Mouse (Mus musculus) kidney, postnatal 36 days (tissue): ENCODE measurements around the gene Lgals7.
A peak's percentile ranks its signal among the peaks of the same experiment; 100 is the strongest.

ENCODE experiments used
- DNase-seq, 2 experiments: peaks; one replicate each; pipeline ENCODE4 v3.0.0; 2021 to 2022; ENCODE audit warnings: mixed read lengths in 2 of 2

Lgals7 gene

DNA sequence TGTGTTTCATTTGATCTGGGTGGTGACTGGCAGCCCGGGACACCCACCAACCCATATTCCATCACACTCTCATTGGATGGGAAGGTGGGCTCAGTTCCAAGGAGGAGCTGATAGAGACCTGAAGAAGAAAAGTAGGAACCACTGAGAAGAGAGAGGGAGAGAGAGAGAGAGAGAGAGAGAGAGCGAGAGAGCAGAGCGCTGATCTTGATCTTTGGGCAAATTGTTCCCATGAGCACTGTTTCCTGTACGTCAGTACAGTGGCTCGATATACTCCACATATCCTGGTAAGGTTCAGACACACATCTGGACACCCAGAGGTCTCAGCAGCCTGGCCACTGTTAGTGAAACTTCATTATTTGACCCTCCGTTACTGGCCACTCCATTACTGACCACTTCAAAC, at the start of gene Lgals7:
Lgals7 (plus strand) TSS at position 314 of the 400 bp plus-strand sequence.
- DNase-seq = no peak

DNA sequence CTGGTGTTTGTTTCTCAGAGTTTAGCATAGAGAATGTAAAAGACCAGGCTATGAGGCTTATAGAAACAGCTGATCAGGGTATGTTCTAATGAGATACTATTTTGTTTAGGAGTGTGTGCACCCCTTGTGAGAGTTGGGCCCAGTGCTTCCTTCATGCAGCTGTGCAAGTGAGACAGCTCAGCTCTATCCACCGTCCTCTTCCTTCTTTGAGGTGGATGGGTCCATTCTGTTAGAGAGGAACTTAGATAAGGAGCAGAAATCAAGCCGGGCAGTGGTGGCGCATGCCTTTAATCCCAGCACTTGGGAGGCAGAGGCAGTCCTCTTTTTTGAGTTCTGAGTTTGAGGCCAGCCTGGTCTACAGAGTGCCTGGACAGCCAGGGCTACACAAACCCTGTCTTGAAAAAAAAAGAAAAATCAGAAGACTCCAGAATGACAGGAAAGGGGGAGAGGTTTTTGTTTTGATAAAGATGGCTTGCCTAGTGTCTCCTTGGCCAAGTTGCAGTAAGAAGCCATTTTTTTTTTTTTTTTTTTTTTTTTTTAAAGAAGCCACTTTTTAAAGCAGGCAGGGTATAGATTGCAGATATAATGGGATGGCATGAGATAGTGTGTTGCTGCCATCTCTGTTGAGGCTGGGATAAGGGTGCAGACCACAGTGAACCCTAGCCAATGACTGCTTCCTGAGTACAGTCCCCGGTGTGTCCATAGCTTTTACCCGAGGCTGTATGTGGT, 49.2 kb upstream of the Lgals7 start:
- DNase-seq = no peak

- no peak for DNase-seq
These were observed 48.4 kb upstream of the Lgals7 start for GRCm38 (mm10) chr7:28815230-28815629.

DNA sequence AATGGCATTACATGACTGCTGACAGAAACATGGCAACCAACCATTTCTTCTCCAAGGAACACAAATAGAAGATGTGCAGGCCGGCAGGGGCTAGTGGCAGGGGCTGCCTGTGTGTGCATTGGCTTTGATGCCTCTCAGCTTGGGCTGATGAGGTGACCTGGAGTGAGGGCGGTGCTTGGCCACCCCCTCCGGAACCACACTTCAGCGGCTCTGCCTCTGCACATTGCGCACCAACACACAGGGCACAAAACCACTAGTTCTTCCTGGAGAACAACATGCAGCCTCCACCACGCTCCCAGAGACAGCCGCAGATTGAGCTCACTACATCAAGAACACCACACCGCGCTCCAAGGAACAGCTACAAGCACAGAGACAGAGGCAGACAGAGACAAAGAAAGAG, 47.5 kb upstream of the Lgals7 start:
- peak in 1 of 2 experiments; percentile 48 for DNase-seq

DNA sequence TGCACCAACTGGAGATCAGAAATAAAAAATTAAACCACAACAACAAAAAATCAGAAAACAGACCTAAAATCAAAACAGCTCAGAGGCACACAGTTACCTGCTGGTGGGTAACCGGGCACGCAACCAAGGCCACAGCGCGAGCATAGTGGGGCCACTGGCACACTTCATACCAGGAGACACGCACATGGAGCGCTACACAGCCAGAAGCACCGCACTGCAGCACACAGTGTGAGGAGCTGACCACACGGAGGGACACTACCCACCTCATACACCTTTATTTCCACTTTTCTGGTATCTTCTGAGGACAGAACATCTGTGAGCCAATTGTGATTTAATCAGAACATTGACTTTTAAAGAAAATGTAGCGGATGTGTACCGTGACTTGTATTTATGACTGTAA, 46.7 kb upstream of the Lgals7 start:
- no peak for DNase-seq

- DNase-seq = no peak
These were observed 46.1 kb upstream of the Lgals7 start for GRCm38 (mm10) chr7:28817524-28817923.

DNA sequence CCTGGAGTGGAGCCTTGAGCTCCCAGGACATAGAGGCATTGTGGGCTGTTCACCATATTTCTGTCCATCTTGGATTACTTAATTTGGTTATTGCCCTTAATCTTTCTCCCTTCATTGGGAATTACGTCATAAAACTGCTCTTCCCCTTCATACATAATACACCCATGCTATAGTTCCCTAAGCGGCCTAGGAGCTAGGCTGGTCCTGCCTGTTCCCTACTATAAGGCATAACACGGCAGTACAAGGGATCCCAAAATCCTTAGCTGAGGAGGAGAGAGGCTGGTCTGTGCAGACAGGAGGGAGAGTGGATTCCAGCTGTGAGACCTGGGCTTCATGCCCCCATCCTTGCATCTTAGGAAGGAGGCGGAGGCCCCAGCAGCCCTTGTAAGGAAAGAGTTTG, 45.7 kb upstream of the Lgals7 start:
- no peak for DNase-seq

DNA sequence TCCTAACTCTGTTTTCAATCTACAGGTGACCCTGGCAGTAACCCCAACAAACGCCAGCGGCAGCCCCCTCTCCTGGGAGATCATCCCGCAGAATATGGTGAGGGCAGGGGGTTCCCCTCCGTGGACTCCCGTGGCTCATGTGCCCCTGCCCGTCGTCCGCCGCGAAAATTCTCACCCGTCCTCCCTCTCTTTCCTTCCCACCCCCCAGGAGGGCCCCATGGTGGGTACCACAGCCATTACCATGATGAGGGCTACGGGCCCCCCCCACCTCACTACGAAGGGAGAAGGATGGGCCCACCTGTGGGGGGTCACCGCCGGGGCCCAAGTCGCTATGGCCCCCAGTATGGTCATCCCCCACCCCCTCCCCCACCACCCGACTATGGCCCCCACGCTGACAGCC, 45.2 kb upstream of the Lgals7 start:
- DNase-seq = no peak

DNA sequence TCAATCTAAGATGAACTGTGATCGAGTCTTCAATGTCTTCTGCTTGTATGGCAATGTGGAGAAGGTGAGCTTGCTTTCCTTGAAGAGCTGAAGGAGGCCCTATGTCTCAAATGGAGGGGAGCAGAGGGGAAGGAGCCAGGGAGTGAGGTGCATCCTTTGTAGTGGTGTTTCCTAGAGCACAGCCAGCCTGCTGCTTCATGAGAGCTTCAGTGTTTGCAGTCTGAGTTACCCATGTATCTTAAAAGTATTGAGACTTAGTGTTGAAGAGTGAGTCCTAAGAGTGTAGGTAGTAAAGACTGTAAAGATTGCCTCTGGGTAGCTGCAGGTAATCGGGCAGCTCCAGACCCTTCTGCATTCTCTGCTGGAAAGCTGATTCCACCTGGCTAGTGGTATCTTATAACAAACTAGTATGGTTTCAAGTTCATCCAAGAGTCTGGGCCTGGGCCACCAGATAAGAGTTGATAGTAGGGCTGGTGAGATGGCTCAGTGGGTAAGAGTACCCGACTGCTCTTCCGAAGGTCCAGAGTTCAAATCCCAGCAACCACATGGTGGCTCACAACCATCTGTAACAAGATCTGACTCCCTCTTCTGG, 44.7 kb upstream of the Lgals7 start:
- DNase-seq = no peak

- no peak for DNase-seq
These were observed 44.1 kb upstream of the Lgals7 start for GRCm38 (mm10) chr7:28819571-28819970.

GRCm38 (mm10) chr7:28820358-28821260, 43.0 kb upstream of the Lgals7 start:
- DNase-seq = peak; percentile 77 to 78

DNA sequence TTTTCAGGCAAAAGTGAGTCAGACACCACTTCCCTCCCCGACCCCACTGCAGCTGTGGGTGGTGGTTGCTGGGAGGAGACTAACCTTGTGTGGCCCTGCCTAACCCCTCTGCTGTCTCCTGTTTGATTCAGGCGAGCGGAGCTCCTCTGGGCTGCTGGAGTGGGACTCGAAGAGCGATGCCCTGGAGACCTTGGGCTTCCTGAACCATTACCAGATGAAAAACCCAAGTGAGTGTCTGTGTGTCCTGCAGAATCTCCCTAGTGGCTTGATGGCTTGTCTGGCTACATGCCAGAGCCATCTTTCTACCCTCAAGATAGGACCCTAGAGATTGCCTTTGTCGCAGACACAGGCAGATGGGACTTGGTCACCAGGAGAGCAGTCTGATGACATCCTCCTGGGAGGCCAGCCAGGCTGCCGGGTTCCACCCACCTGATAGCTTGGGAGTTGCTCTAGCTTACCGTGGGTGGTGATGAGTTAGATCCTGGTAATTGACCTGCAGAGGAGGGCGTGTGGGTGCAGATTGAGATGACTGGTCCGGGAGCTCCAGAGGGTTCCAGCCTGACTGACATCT, 42.3 kb upstream of the Lgals7 start:
- DNase-seq = peak; percentile 65 to 72

- DNase-seq = no peak
These were observed 41.1 kb upstream of the Lgals7 start for GRCm38 (mm10) chr7:28822556-28822955.

GRCm38 (mm10) chr7:28822993-28823903, 40.4 kb upstream of the Lgals7 start:
- peak; percentile 59 to 70 for DNase-seq

GRCm38 (mm10) chr7:28823932-28824331, 39.7 kb upstream of the Lgals7 start:
- DNase-seq = no peak

GRCm38 (mm10) chr7:28824941-28825685, 38.5 kb upstream of the Lgals7 start, which contains the start of gene Ech1:
Ech1 (plus strand) TSS chr7:28825217.
- DNase-seq = peak; percentile 94 to 95

- DNase-seq = peak; percentile 50 to 62
These were observed 37.8 kb upstream of the Lgals7 start for GRCm38 (mm10) chr7:28825686-28826401.

- no peak for DNase-seq
These were observed 37.3 kb upstream of the Lgals7 start for GRCm38 (mm10) chr7:28826402-28826772.

DNA sequence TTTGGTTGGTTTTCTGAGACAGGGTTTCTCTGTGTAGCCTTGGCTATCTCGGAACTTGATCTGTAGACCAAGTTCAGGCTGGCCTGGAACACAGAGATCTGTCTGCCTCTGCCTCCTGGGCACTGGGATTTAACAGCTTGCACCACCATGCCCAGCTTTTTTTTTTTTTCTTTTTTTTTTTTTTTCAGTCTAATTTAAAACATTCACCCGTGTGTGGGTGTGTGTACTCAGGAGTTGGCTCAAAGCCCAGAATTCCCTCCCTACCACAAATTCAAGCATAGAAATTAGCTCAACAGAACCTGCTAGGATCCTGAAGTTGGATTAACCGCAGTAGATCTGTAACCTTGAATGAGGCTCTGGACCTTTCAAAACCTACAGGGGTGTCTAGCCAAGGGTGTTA, 36.3 kb upstream of the Lgals7 start:
- peak; percentile 77 to 87 for DNase-seq

GRCm38 (mm10) chr7:28829821-28830220, 33.8 kb upstream of the Lgals7 start:
- peak; percentile 31 to 43 for DNase-seq

DNA sequence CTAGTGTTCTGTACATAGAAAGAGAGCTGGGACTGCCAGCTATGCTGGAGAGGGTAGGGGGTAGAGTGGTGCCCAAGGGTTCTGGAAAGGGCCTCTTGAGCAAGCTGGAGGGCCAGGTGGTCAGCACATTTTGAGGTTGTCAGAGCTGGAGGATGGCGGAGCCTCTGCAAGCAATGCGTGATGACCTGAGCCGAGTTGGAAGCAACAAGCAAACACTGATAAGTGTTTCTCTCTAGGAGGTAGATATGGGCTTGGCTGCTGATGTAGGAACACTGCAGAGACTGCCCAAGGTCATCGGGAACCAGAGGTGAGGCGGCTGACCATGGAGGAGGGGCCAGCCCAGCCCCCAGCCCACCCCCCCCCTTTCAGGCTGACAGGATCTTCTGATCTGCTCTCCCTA, 32.7 kb upstream of the Lgals7 start:
- no peak for DNase-seq
